Mouse (Mus musculus) stomach, postnatal 0 days (tissue): ENCODE measurements at regions not wholly inside any gene's neighbourhood (a gene's known extent, or its start where the extent isn't known, plus 50 kb on each side); places are given as distances from the start of the nearest gene placed in this dataset.

Source experiments
- ATAC-seq: fragments of 200-750 bp; cut with Nextera tagmentation; 2 replicates; pipeline ENCODE4 v1.8.0; 2017; ENCODE audit not compliant: low FRiP score, low TSS enrichment
- DNase-seq: peaks from one replicate; pipeline ENCODE4 v3.0.0-alpha.2; 2016; ENCODE audit warnings: low spot score
- H3K27ac ChIP-seq: fragments of 300-500 bp; sonication (generic); replicated peaks from 2 replicates; pipeline ENCODE4 v1.5.1; 2014; ENCODE audit warnings: mild to moderate bottlenecking, control low read depth
- H3K27me3 ChIP-seq: fragments of 300-500 bp; sonication (generic); 2 replicates; pipeline ENCODE4 v1.6.1; 2014; ENCODE audit warnings: low read length; ENCODE audit not compliant: control insufficient read depth, insufficient read depth
- H3K36me3 ChIP-seq: fragments of 300-500 bp; sonication (generic); 2 replicates; pipeline ENCODE4 v1.6.1; 2014; ENCODE audit warnings: low read length, mixed read lengths; ENCODE audit not compliant: control insufficient read depth, insufficient read depth
- H3K4me1 ChIP-seq: fragments of 300-500 bp; sonication (generic); replicated peaks from 2 replicates; pipeline ENCODE4 v1.6.1; 2014; ENCODE audit warnings: antibody characterized with exemption; ENCODE audit not compliant: control insufficient read depth, insufficient read depth
- H3K4me2 ChIP-seq: fragments of 300-500 bp; sonication (generic); replicated peaks from 2 replicates; pipeline ENCODE4 v1.6.1; 2014; ENCODE audit warnings: low read depth, mild to moderate bottlenecking, control low read depth, moderate library complexity
- H3K4me3 ChIP-seq: fragments of 300-500 bp; sonication (generic); 2 replicates; pipeline ENCODE4 v1.5.1; 2014; ENCODE audit warnings: low read depth, low read length, control low read depth
- H3K9ac ChIP-seq: fragments of 300-500 bp; sonication (generic); 2 replicates; pipeline ENCODE4 v1.6.1; 2014; ENCODE audit warnings: mild to moderate bottlenecking, low read length, control low read depth, mixed read lengths
- H3K9me3 ChIP-seq: fragments of 300-500 bp; sonication (generic); 2 replicates; pipeline ENCODE4 v1.6.1; 2016; ENCODE audit warnings: low read length; ENCODE audit not compliant: control insufficient read depth
- CTCF ChIP-seq: IDR thresholded peaks from 2 replicates; pipeline ENCODE4 v1.5.1; 2016; ENCODE audit warnings: antibody characterized with exemption, low read depth, mild to moderate bottlenecking, moderate library complexity
- EP300 ChIP-seq: optimal IDR thresholded peaks from 2 replicates; pipeline ENCODE3; 2016; ENCODE audit warnings: antibody characterized with exemption
- WGBS: fragments of 180-500 bp; shearing (Covaris S2); extraction: QIAGEN DNeasy Blood & Tissue Kit; methylation state at CpG from one replicate; pipeline ENCODE4 v1.1.7; 2014; 5-methylcytosine and 5-hydroxymethylcytosine counted together

- Histone ChIP-seq H3K27ac (no peak overlapping the region), H3K27me3 (no peaks in the 10 kb centered on the region), H3K9me3 (no peaks in the 10 kb centered on the region), H3K4me1 (no peaks in the 10 kb centered on the region), H3K4me2 (no peak overlapping the region), H3K4me3 (no peak overlapping the region), H3K9ac (no peak overlapping the region), H3K36me3 (no peaks in the 10 kb centered on the region)
- DNase-seq = no peak
- WGBS = 84% methylated on average over 3 of the region's 3 CpGs
- TF ChIP-seq CTCF (no peak), EP300 (no peak)
- ATAC-seq = no peak
Observed at GRCm38 (mm10) chr3:10974429-10974828, 638.9 kb upstream of the Gm38303 start.

GRCm38 (mm10) chr3:10952583-10952982, 617.1 kb upstream of the Gm38303 start:
- WGBS = 63% methylated on average over 1 of the region's 1 CpGs
- no peak overlapping the region for H3K27ac ChIP-seq
- no peaks in the 10 kb centered on the region for H3K4me1 ChIP-seq
- no peaks in the 10 kb centered on the region for H3K27me3 ChIP-seq
- no peaks in the 10 kb centered on the region for H3K9me3 ChIP-seq
- H3K9ac ChIP-seq = no peak overlapping the region
- TF ChIP-seq CTCF (no peak), EP300 (no peak)
- DNase-seq (no peak), ATAC-seq (no peak)
- no peak overlapping the region for H3K4me3 ChIP-seq
- no peak overlapping the region for H3K4me2 ChIP-seq
- no peaks in the 10 kb centered on the region for H3K36me3 ChIP-seq

- Histone ChIP-seq H3K4me1 (no peaks in the 10 kb centered on the region), H3K27me3 (no peaks in the 10 kb centered on the region), H3K4me2 (no peak overlapping the region), H3K9ac (no peak overlapping the region), H3K36me3 (no peaks in the 10 kb centered on the region), H3K9me3 (no peaks in the 10 kb centered on the region), H3K4me3 (no peak overlapping the region), H3K27ac (no peak overlapping the region)
- DNase-seq (no peak), ATAC-seq (no peak)
- TF ChIP-seq EP300 (no peak), CTCF (no peak)
- WGBS = 63% methylated on average over 3 of the region's 3 CpGs
Observed at GRCm38 (mm10) chr3:10917056-10917455, 581.6 kb upstream of the Gm38303 start.

- Histone ChIP-seq H3K4me2 (no peak overlapping the region), H3K36me3 (no peaks in the 10 kb centered on the region), H3K27me3 (no peaks in the 10 kb centered on the region), H3K4me1 (no peaks in the 10 kb centered on the region), H3K27ac (no peak overlapping the region), H3K9me3 (no peaks in the 10 kb centered on the region), H3K4me3 (no peak overlapping the region), H3K9ac (no peak overlapping the region)
- DNase-seq (no peak), ATAC-seq (no peak)
- 57% methylated on average over 2 of the region's 2 CpGs for WGBS
- no peak for TF ChIP-seq EP300
- no peak for TF ChIP-seq CTCF
Observed at GRCm38 (mm10) chr3:10891981-10892380, 556.5 kb upstream of the Gm38303 start.
